ENCODE assay signal across 28 mouse cellular contexts in genomic region chr1:80091800-80092199, GRCm38 (mm10).
DNase-seq lines count a peak whose midpoint lies in the region; ATAC-seq and TF ChIP-seq lines count a peak whose summit lies in the region.
"Had no signal": no experiment of that assay in that cellular context is flagged by ENCODE, and none has a peak within 500 bp of the region (broad histone marks: within the 10 kb centered on the region; RNA-seq: fewer than 3 reads in every experiment).

No protein-coding gene starts in this region.

- peak; percentile 24; the same call in 1 of the 2 replicates for ATAC-seq in lung, embryonic 14.5 days (ENCODE audit: insufficient read depth)
- no peak for ATAC-seq in midbrain, embryonic 11.5 days (ENCODE audit: low FRiP score)
- no peak for ATAC-seq in midbrain, embryonic 14.5 days (ENCODE audit: low FRiP score, low TSS enrichment)
- ATAC-seq: activated CD4-positive, CD25-positive, alpha-beta regulatory T cell, adult 4 months; CD4-positive, CD25-positive, alpha-beta regulatory T cell, adult 4 months; forebrain, embryonic 14.5 days; forebrain, embryonic 16.5 days; Patski had no signal

- peak overlapping the region; percentile 28; the same call in 1 of the 2 replicates for H3K27ac ChIP-seq in gastrocnemius, adult 2 months
- H3K27ac ChIP-seq in lung, embryonic 14.5 days (ENCODE audit: low read depth) = no peak overlapping the region; the same call in 1 of the 2 replicates
- no peak overlapping the region for H3K27ac ChIP-seq in midbrain, embryonic 11.5 days (ENCODE audit: low read depth, low read length)
- H3K27ac ChIP-seq in midbrain, embryonic 14.5 days (replicated peaks; ENCODE audit: low read depth, low read length) = no peak overlapping the region
- H3K27ac ChIP-seq: embryonic facial prominence, embryonic 13.5 days; embryonic facial prominence, embryonic 15.5 days; forebrain, embryonic 10.5 days; forebrain, embryonic 12.5 days had no signal

- H3K4me1 ChIP-seq in lung, embryonic 14.5 days (ENCODE audit: insufficient read depth) = no peaks in the 10 kb centered on the region
- H3K4me1 ChIP-seq in midbrain, embryonic 11.5 days (ENCODE audit: control insufficient read depth, insufficient read depth, low read length) = no peaks in the 10 kb centered on the region
- H3K4me1 ChIP-seq in midbrain, embryonic 14.5 days (ENCODE audit: control insufficient read depth, insufficient read depth, low read length) = no peaks in the 10 kb centered on the region
- H3K4me1 ChIP-seq: embryonic facial prominence, embryonic 15.5 days; forebrain, embryonic 10.5 days; forebrain, embryonic 12.5 days had no signal

- no peak for DNase-seq in gastrocnemius, adult 2 months
- DNase-seq in gastrocnemius, postnatal 4 days (ENCODE audit: low spot score in 2 of 2) = no peak
- DNase-seq in lung, embryonic 14.5 days = no peak
- no peak for DNase-seq in lung, postnatal 25 days (ENCODE audit: low spot score)
- DNase-seq in midbrain, embryonic 11.5 days (ENCODE audit: low spot score, missing footprints) = peak; percentile 64
- no peak for DNase-seq in midbrain, embryonic 14.5 days
- DNase-seq: adrenal gland, adult 2 months; adrenal gland, postnatal 10 days; adrenal gland, postnatal 25 days; B cell, adult 2 months; cerebellum, adult 11 months; cerebellum, adult 18-20 months; cerebellum, adult 8-10 months; cerebellum, adult 9-11 months; cerebellum, postnatal 36 days; embryo, embryonic 11 days had no signal

- no peaks in the 10 kb centered on the region for H3K36me3 ChIP-seq in lung, embryonic 14.5 days (ENCODE audit: insufficient read depth)
- no peaks in the 10 kb centered on the region for H3K36me3 ChIP-seq in midbrain, embryonic 11.5 days (ENCODE audit: control insufficient read depth, insufficient read depth, low read length)
- H3K36me3 ChIP-seq in midbrain, embryonic 14.5 days (ENCODE audit: control insufficient read depth, insufficient read depth, low read length) = no peaks in the 10 kb centered on the region
- H3K36me3 ChIP-seq: embryonic facial prominence, embryonic 13.5 days; embryonic facial prominence, embryonic 15.5 days; forebrain, embryonic 10.5 days; forebrain, embryonic 12.5 days; G1E had no signal

- no peaks in the 10 kb centered on the region for H3K27me3 ChIP-seq in lung, embryonic 14.5 days (ENCODE audit: insufficient read depth, low read length)
- H3K27me3 ChIP-seq in midbrain, embryonic 11.5 days (ENCODE audit: control insufficient read depth, insufficient read depth, low read length) = no peaks in the 10 kb centered on the region
- H3K27me3 ChIP-seq in midbrain, embryonic 14.5 days (ENCODE audit: control insufficient read depth, insufficient read depth, low read length) = no peaks in the 10 kb centered on the region
- H3K27me3 ChIP-seq: CH12.LX; embryonic facial prominence, embryonic 13.5 days; embryonic facial prominence, embryonic 15.5 days; forebrain, embryonic 12.5 days had no signal

- no peak overlapping the region for H3K4me2 ChIP-seq in lung, embryonic 14.5 days
- H3K4me2 ChIP-seq in midbrain, embryonic 11.5 days = no peak overlapping the region
- H3K4me2 ChIP-seq in midbrain, embryonic 14.5 days (ENCODE audit: low read length) = no peak overlapping the region
- H3K4me2 ChIP-seq: embryonic facial prominence, embryonic 13.5 days; embryonic facial prominence, embryonic 15.5 days; forebrain, embryonic 12.5 days had no signal

- no peak overlapping the region for H3K4me3 ChIP-seq in gastrocnemius, adult 2 months
- no peak overlapping the region for H3K4me3 ChIP-seq in lung, embryonic 14.5 days (ENCODE audit: low read depth, low read length)
- no peak overlapping the region for H3K4me3 ChIP-seq in midbrain, embryonic 11.5 days (ENCODE audit: low read depth, low read length)
- no peak overlapping the region for H3K4me3 ChIP-seq in midbrain, embryonic 14.5 days (replicated peaks; ENCODE audit: low read depth, low read length)
- H3K4me3 ChIP-seq: embryonic facial prominence, embryonic 13.5 days; embryonic facial prominence, embryonic 15.5 days; erythroblast, embryonic 14.5 days; forebrain, embryonic 10.5 days; forebrain, embryonic 12.5 days had no signal

- H3K9ac ChIP-seq in lung, embryonic 14.5 days = no peak overlapping the region
- H3K9ac ChIP-seq in midbrain, embryonic 11.5 days (ENCODE audit: low read length) = no peak overlapping the region
- H3K9ac ChIP-seq in midbrain, embryonic 14.5 days (replicated peaks; ENCODE audit: low read length) = no peak overlapping the region
- H3K9ac ChIP-seq: embryonic facial prominence, embryonic 13.5 days; embryonic facial prominence, embryonic 15.5 days; forebrain, embryonic 12.5 days had no signal

- intact Hi-C loops in gastrocnemius, adult 2 months (cut with DNase I) = loop anchor here (10.0 kb wide), 1 partner anchor 77 kb away; no protein-coding TSS in a partner anchor

- TF ChIP-seq CTCF in gastrocnemius, adult 2 months (IDR thresholded peaks at IDR 0.05) = no peak
- no peak for TF ChIP-seq CTCF in lung, embryonic 14.5 days (IDR thresholded peaks at IDR 0.05; ENCODE audit: low read depth)

- no peaks in the 10 kb centered on the region for H3K9me3 ChIP-seq in lung, embryonic 14.5 days (ENCODE audit: low read depth, low read length)
- H3K9me3 ChIP-seq in midbrain, embryonic 11.5 days (ENCODE audit: control insufficient read depth, low read length) = no peaks in the 10 kb centered on the region
- H3K9me3 ChIP-seq in midbrain, embryonic 14.5 days (ENCODE audit: control insufficient read depth, low read length) = no peaks in the 10 kb centered on the region
- H3K9me3 ChIP-seq: embryonic facial prominence, embryonic 13.5 days; embryonic facial prominence, embryonic 15.5 days; forebrain, embryonic 10.5 days; G1E had no signal

- 62% methylated on average over 2 of the region's 2 CpGs for WGBS in lung, embryonic 14.5 days
- 79% methylated on average over 2 of the region's 2 CpGs for WGBS in midbrain, embryonic 11.5 days
- 82% methylated on average over 2 of the region's 2 CpGs for whole genome bisulfite sequencing in midbrain, embryonic 14.5 days
